Mouse (Mus musculus): ENCODE data around the gene Spats2.
A peak's percentile ranks its signal among the peaks of the same experiment; 100 is the strongest.

DNA sequence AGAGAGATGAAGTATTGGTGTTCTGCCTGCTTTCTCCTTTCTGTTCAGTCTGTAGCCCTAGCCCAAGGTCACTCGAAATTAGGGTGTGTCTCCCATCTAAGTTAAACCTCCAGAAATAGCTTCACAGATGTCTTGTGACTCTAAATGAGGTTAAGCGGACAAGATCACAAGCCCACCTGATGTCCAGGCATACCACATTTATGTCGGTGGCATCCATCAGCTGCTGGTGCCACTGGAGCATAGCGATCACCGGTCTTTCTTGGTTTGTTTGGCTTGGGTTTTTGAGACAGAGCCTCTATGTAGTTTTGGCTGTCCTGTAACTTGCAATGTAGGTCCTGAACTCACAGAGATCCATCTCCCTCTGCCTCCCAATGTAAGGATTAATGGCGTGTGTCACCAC, 128.1 kb downstream of the Spats2 start:
- TF ChIP-seq POLR2A (IDR thresholded peaks at IDR 0.05; ENCODE audit: insufficient read length, low read depth) (peak; percentile 31), USF1 (IDR thresholded peaks at IDR 0.05; ENCODE audit: low read depth) (no peak), MAX (IDR thresholded peaks at IDR 0.05; ENCODE audit: low read depth) (no peak), TCF12 (IDR thresholded peaks at IDR 0.05; ENCODE audit: insufficient read depth, poor library complexity, severe bottlenecking) (peak; percentile 26), POLR2AphosphoS2 (IDR thresholded peaks at IDR 0.05; ENCODE audit: insufficient read length, low read depth) (no peak), E2F4 (IDR thresholded peaks at IDR 0.05; ENCODE audit: insufficient read depth) (no peak), REST (IDR thresholded peaks at IDR 0.05; ENCODE audit: insufficient read depth, insufficient read length) (no peak)
